Mouse (Mus musculus): Measurements from ENCODE around the gene Lta. TPM values are rescaled to one million over a fixed set of nuclear protein-coding genes. Genes with fewer than 3 reads are reported as not detected.
A peak's percentile ranks its signal among the peaks of the same experiment; 100 is the strongest.
"Not testable (repeated sequence)": the region's sequence is repeated elsewhere in the genome, so short reads cannot be mapped to it uniquely, and the experiment has no call there.

The Lta gene
- polyA plus RNA-seq, 1 experiment = 4.4 TPM

DNA sequence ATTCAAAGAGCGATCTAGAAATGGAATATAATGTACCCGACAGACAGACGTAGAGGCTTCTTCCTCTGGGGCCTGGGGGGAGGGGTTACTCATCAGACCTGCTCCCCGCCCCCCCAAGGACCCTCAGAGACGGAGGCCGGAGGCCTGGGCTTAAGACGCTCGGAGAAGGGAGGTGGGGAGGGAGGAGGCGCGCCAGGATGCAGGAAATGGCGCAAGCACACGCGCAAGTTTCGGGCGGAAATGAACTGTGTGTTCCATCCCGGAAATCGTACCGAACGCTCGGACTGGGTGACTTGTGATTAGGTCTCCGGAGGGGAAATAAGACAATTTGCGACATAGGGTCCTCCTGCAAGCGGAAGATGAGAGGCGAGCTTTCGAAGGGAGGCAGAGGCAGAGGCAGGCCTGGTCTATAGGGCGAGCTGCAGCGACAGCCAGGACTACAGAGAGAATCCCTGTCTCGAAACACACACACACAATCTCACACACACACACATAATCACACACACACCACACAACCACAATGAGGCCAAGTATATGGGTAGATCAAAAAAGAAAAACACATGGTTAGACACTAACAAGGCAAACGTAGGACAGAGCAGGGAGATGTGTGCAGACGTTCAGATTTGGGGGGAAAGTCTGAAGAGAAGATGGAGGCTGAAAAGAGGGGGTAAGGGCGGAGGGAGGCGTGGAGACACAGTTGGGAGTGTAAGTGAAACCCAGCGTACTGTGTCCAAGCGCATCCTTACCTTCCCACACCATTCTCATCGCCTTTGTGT lies 30.7 kb upstream of the Lta start, which contains the start of gene Nfkbil1:
Gene Nfkbil1 (minus strand): TSS at position 179 of the 776 bp plus-strand sequence.
- peaks cover 9% of the 10 kb centered on the region for H3K4me1 ChIP-seq (ENCODE audit: control insufficient read depth, insufficient read depth, low read length)
- TF ChIP-seq CTCF (IDR thresholded peaks at IDR 0.05; ENCODE audit: control insufficient read depth, insufficient read depth, low read length) (peak; percentile 14; the same call in 1 of the 2 replicates), POLR2A (IDR thresholded peaks at IDR 0.05; ENCODE audit: borderline replicate concordance, control insufficient read depth, low read depth, low read length) (peak; percentile 66)
- under 1% methylated on average over 35 of the region's 35 CpGs for WGBS
- H3K4me3 ChIP-seq (replicated peaks; ENCODE audit: control insufficient read depth, low read depth, low read length) = peak within 1 kb of the TSS; percentile 86
- peak within 1 kb of the TSS; percentile 95 for H3K27ac ChIP-seq (ENCODE audit: control insufficient read depth, insufficient read depth, low read depth, low read length, poor library complexity)

DNA sequence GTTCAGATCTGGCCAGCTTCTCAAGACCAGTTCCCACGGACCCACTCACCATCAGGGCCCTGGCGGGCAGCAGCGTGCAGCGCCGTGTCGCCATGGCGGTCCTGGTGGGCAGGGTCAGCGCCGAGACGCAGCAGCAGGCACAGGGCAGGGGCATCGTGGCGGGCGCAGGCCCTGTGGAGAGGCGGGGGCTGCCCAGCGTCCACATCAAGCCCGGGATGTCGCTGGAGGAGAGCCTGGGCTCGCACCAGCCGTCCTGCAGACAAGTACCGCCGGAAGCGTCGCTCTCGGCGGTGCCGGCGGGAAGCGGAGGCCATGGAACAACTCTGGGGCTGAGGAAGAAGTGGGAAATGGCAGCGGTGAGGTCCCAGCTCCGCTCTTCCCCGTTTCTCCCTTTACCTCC lies 29.8 kb upstream of the Lta start:
- 3% methylated on average over 31 of the region's 31 CpGs for WGBS
- 0 out of 2 replicates have a peak, but pooled peaks have one; percentile 8 for TF ChIP-seq CTCF (IDR thresholded peaks at IDR 0.05; ENCODE audit: control insufficient read depth, insufficient read depth, low read length)
- TF ChIP-seq POLR2A (IDR thresholded peaks at IDR 0.05; ENCODE audit: borderline replicate concordance, control insufficient read depth, low read depth, low read length) = peak; percentile 60; the same call in 1 of the 2 replicates
- Histone ChIP-seq H3K4me1 (ENCODE audit: control insufficient read depth, insufficient read depth, low read length) (peaks cover 9% of the 10 kb centered on the region), H3K27ac (ENCODE audit: control insufficient read depth, insufficient read depth, low read depth, low read length, poor library complexity) (peak overlapping the region; percentile 95), H3K4me3 (replicated peaks; ENCODE audit: control insufficient read depth, low read depth, low read length) (peak overlapping the region; percentile 77)

DNA sequence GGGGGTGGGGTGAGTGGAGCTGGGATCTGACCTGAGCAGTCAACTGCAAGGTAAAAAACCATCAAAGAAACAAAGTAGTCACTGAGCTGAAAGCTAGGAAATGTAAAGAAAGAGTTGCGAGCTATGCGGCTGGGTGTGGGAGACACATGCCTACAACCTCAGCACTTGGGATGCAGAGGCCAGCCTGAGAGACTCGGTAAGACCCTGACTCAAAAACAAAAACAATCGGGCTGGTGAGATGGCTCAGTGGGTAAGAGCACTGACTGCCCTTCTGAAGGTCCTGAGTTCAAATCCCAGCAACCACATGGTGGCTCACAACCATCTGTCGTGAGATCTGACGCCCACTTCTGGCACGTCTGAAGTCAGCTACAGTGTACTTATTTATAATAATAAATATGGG lies 28.9 kb upstream of the Lta start:
- H3K27ac ChIP-seq (ENCODE audit: control insufficient read depth, insufficient read depth, low read depth, low read length, poor library complexity) = peak overlapping the region; percentile 95; the same call in 1 of the 2 replicates
- peak overlapping the region; percentile 39 for H3K4me3 ChIP-seq (replicated peaks; ENCODE audit: control insufficient read depth, low read depth, low read length)
- H3K4me1 ChIP-seq (ENCODE audit: control insufficient read depth, insufficient read depth, low read length) = not testable (repeated sequence)
- 44% methylated on average over 7 of the region's 7 CpGs for WGBS

DNA sequence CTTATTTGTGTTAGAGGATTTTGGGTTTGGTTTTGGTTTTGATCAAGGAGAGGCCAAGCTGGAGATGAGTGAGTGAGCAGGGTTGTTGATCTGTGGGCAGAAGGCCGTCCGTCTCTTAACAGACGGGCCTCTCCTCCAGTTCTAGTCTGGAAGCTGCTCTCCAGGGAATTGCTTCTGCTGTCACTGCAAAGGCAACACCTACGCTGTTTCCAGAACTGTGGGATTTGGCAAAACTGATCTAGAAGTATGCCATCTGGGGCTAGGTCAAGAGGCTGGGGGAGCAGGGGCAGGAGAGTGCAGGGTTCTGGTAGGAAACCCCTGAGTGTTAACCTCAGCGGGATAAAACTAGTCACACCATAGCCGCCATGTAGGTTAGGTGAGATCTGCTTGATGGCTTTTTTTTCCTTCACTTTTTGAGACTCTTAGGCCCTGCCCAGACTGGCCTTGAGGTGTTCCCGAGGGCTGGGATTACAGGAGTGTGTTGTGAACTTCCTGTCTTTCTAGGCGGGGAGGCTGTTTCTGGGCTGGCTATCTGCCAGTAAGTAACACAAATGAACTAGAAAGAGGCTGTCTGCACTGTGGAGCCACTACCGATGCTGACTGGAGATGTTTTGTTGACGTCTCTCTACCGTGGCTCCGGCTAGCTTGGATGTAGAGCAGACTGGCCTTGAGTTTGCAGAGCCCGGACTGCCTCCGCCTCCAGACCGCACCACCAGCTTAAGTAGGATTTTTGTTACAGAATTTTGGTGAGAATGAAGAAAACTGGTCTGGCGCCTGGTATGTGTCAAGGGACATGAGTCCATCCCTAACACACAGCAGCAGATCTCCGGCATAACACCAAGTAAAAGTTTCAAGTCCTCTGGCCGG lies 28.2 kb upstream of the Lta start, which contains the start of gene Atp6v1g2:
Gene Atp6v1g2 (plus strand): TSS at position 547 of the 867 bp plus-strand sequence.
- H3K4me3 ChIP-seq (replicated peaks; ENCODE audit: control insufficient read depth, low read depth, low read length) = peak within 1 kb of the TSS; percentile 77
- TF ChIP-seq CTCF (IDR thresholded peaks at IDR 0.05; ENCODE audit: control insufficient read depth, insufficient read depth, low read length) (no peak), POLR2A (IDR thresholded peaks at IDR 0.05; ENCODE audit: borderline replicate concordance, control insufficient read depth, low read depth, low read length) (no peak)
- peak within 1 kb of the TSS; percentile 95 for H3K27ac ChIP-seq (ENCODE audit: control insufficient read depth, insufficient read depth, low read depth, low read length, poor library complexity)
- peaks cover 9% of the 10 kb centered on the region for H3K4me1 ChIP-seq (ENCODE audit: control insufficient read depth, insufficient read depth, low read length)
- 15% methylated on average over 18 of the region's 18 CpGs for WGBS

DNA sequence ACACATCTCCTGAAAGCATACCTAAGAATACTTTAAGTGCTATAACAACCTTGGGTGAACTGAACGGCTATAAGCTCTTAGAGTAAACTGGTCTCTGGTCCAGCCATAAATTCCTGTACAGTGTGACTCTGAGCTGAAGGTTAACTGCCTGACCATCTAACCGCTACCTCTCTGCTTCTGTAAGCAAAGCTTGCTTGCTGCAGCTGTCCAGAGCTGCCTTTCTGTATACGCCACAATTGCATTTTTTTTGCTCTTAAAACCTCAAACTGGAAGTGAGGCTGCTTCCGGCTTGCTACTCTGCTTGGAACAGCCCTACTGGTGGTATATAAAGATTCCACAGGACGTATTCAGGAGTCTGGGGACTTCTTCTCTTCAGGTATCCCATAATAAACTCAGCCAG lies 27.5 kb upstream of the Lta start:
- H3K27ac ChIP-seq (ENCODE audit: control insufficient read depth, insufficient read depth, low read depth, low read length, poor library complexity) = peak overlapping the region; percentile 95

DNA sequence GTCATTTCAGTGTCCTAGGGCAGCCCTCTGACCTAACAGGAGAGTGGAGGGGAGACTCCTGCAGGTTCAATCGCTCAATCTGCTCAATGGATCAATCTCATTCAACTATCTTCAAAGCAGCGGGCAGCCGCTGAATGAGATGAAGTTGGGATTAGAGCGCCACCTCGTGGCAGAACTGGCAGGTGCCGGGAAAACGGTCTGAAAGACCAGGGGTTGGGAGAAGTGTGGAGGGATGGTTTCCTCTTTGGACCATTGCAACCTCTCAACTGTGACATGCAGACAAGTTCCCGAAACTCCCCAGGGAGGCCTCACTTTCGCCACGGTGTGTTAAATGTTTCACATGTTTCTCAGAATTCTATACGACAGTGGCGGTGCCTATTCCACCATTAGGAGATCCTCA lies 26.9 kb upstream of the Lta start:
- WGBS = 3% methylated on average over 12 of the region's 12 CpGs
- Histone ChIP-seq H3K27ac (ENCODE audit: control insufficient read depth, insufficient read depth, low read depth, low read length, poor library complexity) (peak overlapping the region; percentile 95), H3K4me1 (ENCODE audit: control insufficient read depth, insufficient read depth, low read length) (peaks cover 9% of the 10 kb centered on the region), H3K4me3 (replicated peaks; ENCODE audit: control insufficient read depth, low read depth, low read length) (peak overlapping the region; percentile 52)
- no peak for TF ChIP-seq POLR2A (IDR thresholded peaks at IDR 0.05; ENCODE audit: borderline replicate concordance, control insufficient read depth, low read depth, low read length)
- TF ChIP-seq CTCF (IDR thresholded peaks at IDR 0.05; ENCODE audit: control insufficient read depth, insufficient read depth, low read length) = peak; percentile 91

More for the DNA sequence above, 27.5 kb upstream of the Lta start:
- no peak for TF ChIP-seq CTCF (IDR thresholded peaks at IDR 0.05; ENCODE audit: control insufficient read depth, insufficient read depth, low read length)
- TF ChIP-seq POLR2A (IDR thresholded peaks at IDR 0.05; ENCODE audit: borderline replicate concordance, control insufficient read depth, low read depth, low read length) = no peak
- no peak overlapping the region for H3K4me3 ChIP-seq (replicated peaks; ENCODE audit: control insufficient read depth, low read depth, low read length)
- WGBS = 10% methylated on average over 5 of the region's 5 CpGs
- peaks cover 9% of the 10 kb centered on the region for H3K4me1 ChIP-seq (ENCODE audit: control insufficient read depth, insufficient read depth, low read length)

DNA sequence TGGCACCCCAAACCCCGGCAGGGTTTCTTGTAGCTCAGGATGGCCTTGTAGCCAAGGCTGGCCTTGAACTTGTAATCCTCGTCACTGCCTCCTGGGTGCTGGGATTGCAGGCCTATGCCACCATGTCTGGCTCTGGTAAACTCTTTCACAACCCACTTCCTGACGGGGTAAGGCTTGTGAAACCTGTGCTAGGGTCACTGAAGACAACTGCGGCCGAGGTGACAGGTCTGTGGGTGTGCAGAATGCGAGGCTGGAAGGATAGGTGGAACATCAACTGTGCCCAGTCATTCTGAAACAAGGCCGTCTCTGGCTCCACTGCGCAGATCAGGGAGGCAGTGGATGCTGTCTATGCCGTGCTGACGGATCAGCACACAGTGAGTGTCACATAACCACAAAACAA lies 25.9 kb upstream of the Lta start:
- Histone ChIP-seq H3K4me3 (replicated peaks; ENCODE audit: control insufficient read depth, low read depth, low read length) (peak overlapping the region; percentile 31), H3K4me1 (ENCODE audit: control insufficient read depth, insufficient read depth, low read length) (peaks cover 11% of the 10 kb centered on the region), H3K27ac (ENCODE audit: control insufficient read depth, insufficient read depth, low read depth, low read length, poor library complexity) (peak overlapping the region; percentile 82)
- TF ChIP-seq POLR2A (IDR thresholded peaks at IDR 0.05; ENCODE audit: borderline replicate concordance, control insufficient read depth, low read depth, low read length) (no peak), CTCF (IDR thresholded peaks at IDR 0.05; ENCODE audit: control insufficient read depth, insufficient read depth, low read length) (no peak)
- WGBS = 40% methylated on average over 10 of the region's 10 CpGs

DNA sequence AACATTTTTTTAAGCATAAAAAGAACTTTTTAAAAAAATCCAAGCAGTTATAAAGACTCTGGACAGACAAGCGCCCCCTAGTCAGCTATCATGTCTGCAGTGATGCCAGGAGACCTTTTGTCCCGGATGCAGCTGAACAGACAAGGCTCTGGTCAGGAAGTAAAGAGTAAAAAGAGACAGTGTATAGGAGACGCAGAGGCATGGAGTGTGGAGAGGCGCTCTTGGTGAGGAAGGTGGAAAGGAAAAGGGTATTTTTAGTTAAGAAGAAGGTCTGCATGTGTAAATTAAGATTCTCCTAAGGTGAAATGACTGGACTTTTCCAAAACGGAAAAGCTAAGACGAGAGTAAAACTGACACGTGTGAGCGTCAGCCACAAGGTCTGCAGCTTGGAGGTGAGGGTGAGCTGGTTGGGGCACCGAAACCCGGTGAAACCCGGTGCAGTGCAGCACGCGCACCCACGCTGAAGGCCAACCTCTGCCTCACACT lies 21.5 kb upstream of the Lta start:
- Histone ChIP-seq H3K4me3 (replicated peaks; ENCODE audit: control insufficient read depth, low read depth, low read length) (no peak overlapping the region), H3K27ac (ENCODE audit: control insufficient read depth, insufficient read depth, low read depth, low read length, poor library complexity) (no peak overlapping the region), H3K4me1 (ENCODE audit: control insufficient read depth, insufficient read depth, low read length) (peaks cover 16% of the 10 kb centered on the region; the same call in 1 of the 2 replicates)
- TF ChIP-seq CTCF (IDR thresholded peaks at IDR 0.05; ENCODE audit: control insufficient read depth, insufficient read depth, low read length) (no peak), POLR2A (IDR thresholded peaks at IDR 0.05; ENCODE audit: borderline replicate concordance, control insufficient read depth, low read depth, low read length) (no peak)
- WGBS = 68% methylated on average over 14 of the region's 14 CpGs
